Mouse (Mus musculus) 3T3-L1 (cell line): Measurements from ENCODE around the gene Atp6v0a1.

Experiments
- DNase-seq: peaks from one replicate; pipeline ENCODE4 v3.0.0-alpha.2; 2015; ENCODE audit warnings: low read depth, low spot score

Gene Atp6v0a1

GRCm38 (mm10) chr11:101009046-101009887 is at the start of gene Atp6v0a1:
Atp6v0a1 (plus strand) TSS chr11:101009452.
- DNase-seq: peak; percentile 97

- peak; percentile 75 for DNase-seq
Measured at GRCm38 (mm10) chr11:100959464-100959810, 49.8 kb upstream of the Atp6v0a1 start.

GRCm38 (mm10) chr11:100959826-100960225 is 49.4 kb upstream of the Atp6v0a1 start:
- no peak for DNase-seq

GRCm38 (mm10) chr11:100960540-100960939 is 48.7 kb upstream of the Atp6v0a1 start:
- DNase-seq: peak; percentile 59

GRCm38 (mm10) chr11:100962371-100962911 is 46.8 kb upstream of the Atp6v0a1 start:
- DNase-seq: peak; percentile 95

GRCm38 (mm10) chr11:100963647-100964046 is 45.6 kb upstream of the Atp6v0a1 start:
- DNase-seq: peak; percentile 67

- DNase-seq: no peak
Measured at GRCm38 (mm10) chr11:100964180-100964579, 45.1 kb upstream of the Atp6v0a1 start.

GRCm38 (mm10) chr11:100964901-100965542 is 44.2 kb upstream of the Atp6v0a1 start:
- DNase-seq: no peak

- no peak for DNase-seq
Measured at GRCm38 (mm10) chr11:100965760-100966159, 43.5 kb upstream of the Atp6v0a1 start.

GRCm38 (mm10) chr11:100967376-100967775 is 41.9 kb upstream of the Atp6v0a1 start:
- DNase-seq: no peak

GRCm38 (mm10) chr11:100967881-100968420 is 41.3 kb upstream of the Atp6v0a1 start:
- peak; percentile 40 for DNase-seq

GRCm38 (mm10) chr11:100968501-100968900 is 40.8 kb upstream of the Atp6v0a1 start:
- no peak for DNase-seq

GRCm38 (mm10) chr11:100969189-100969743 is 40.0 kb upstream of the Atp6v0a1 start:
- no peak for DNase-seq

- DNase-seq: peak; percentile 88
Measured at GRCm38 (mm10) chr11:100969744-100970556, 39.3 kb upstream of the Atp6v0a1 start.

- peak; percentile 97 for DNase-seq
Measured at GRCm38 (mm10) chr11:100970557-100970937, 38.7 kb upstream of the Atp6v0a1 start, which contains the start of gene Cavin1. Cavin1 (minus strand) TSS chr11:100970887.

GRCm38 (mm10) chr11:100971455-100971854 is 37.8 kb upstream of the Atp6v0a1 start:
- DNase-seq: no peak

GRCm38 (mm10) chr11:100973245-100973644 is 36.0 kb upstream of the Atp6v0a1 start:
- no peak for DNase-seq

- DNase-seq: peak; percentile 97
Measured at GRCm38 (mm10) chr11:100974381-100974970, 34.8 kb upstream of the Atp6v0a1 start.

GRCm38 (mm10) chr11:100975241-100975640 is 34.0 kb upstream of the Atp6v0a1 start:
- no peak for DNase-seq

GRCm38 (mm10) chr11:100979887-100980286 is 29.4 kb upstream of the Atp6v0a1 start:
- peak; percentile 98 for DNase-seq

- DNase-seq: peak; percentile 62
Measured at GRCm38 (mm10) chr11:100980438-100980837, 28.8 kb upstream of the Atp6v0a1 start.
